Mouse (Mus musculus): ENCODE measurements around the gene Vmn1r181.
"Not testable (repeated sequence)": the region's sequence is repeated elsewhere in the genome, so short reads cannot be mapped to it uniquely, and the experiment has no call there.

Vmn1r181 gene

GRCm38 (mm10) chr7:23974315-23974714 lies at the start of gene Vmn1r181:
Vmn1r181 (plus strand) TSS chr7:23974615.
- DNase-seq, result not testable (repeated sequence)

DNA sequence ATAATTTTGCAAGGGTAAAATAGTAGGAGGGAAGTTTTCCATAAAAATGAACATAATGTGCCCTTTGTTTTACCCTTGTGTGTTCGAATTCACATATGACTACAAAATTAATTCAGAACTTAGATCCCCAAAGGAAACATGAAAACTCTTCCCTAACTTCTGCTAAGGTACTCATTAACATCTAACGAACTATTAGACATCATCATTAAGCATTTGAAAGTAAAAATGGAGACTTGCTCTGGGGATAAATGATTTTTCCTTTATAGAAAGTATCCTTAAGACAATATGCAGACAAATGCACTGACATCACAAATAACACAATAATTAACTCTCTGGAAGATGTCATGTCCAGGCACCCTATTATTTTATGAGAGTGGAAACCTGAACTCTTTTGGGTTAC lies 47.7 kb upstream of the Vmn1r181 start, which contains the start of gene Vmn1r179:
Gene Vmn1r179, plus strand, starts transcription at position 301 of the 400 bp plus-strand sequence.
- no peak for DNase-seq

DNA sequence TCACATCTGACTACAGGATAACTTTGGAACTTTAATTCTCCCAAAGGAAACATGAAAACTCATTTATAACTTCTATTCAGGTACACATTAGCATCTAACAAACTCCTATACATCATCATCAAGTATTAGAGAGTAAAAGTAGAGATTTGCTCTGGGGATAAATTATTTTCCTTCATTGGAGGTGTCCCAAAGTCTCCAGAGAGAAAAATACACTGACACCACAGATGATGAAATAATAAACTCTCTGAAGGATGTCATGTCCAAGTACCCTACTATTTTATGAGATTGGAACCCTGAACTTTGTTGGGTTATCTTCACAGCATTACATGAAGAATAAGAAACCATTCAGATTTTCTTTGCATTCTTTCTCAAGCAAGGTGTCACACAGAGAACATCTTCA lies 24.1 kb upstream of the Vmn1r181 start, which contains the start of gene Vmn1r180:
Gene Vmn1r180, plus strand, starts transcription at position 301 of the 400 bp plus-strand sequence.
- DNase-seq, result no peak

DNA sequence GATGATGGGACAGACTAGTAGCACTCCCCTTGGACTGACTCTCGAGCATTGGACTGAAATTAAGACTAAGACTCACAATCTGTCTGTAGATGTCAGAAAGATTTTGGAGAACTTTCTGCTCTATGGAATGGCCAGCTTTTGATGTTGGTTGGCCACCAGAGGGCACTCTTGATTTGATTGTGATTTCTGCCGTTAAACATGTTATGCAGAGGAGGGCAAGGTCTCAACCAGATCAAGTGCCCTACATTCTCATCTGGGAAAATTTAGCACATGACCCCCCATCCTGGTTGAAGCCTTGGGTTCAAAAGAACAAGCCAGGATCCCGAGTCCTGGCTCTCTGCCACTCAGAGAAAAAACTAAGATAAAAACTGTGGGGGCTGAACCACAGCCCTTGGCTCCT lies 6.4 kb upstream of the Vmn1r181 start:
- DNase-seq, result peak; percentile 6

GRCm38 (mm10) chr7:24001391-24001790 lies 27.0 kb downstream of the Vmn1r181 start, which contains the start of gene V1rd19:
V1rd19 (plus strand) TSS chr7:24001691.
- no peak for DNase-seq
